Mouse (Mus musculus) adrenal gland, postnatal 4 days (tissue): ENCODE measurements around the gene Olfr738. TPM values are rescaled to one million over a fixed set of nuclear protein-coding genes. Genes with fewer than 3 reads are reported as not detected.

Experiments
- DNase-seq, 2 experiments: peaks; one replicate each; pipeline ENCODE4 v3.0.0; 2021 to 2022; ENCODE audit warnings: low spot score in 2 of 2, mixed read lengths in 2 of 2
- long read RNA-seq, 2 experiments: library from polyadenylated mRNA; stranded (forward); transcript quantifications; one replicate each; pipeline ENCODE4 v2.0.0; 2021
- total RNA-seq, 2 experiments: library from RNA; stranded (reverse); gene quantifications; 2 replicates each; pipeline ENCODE4 v1.2.3; 2021

Olfr738 gene
- total RNA-seq, result not detected
- long read RNA-seq, experiment 1, result 0 reads
- long read RNA-seq, experiment 2, result 0 reads

DNA sequence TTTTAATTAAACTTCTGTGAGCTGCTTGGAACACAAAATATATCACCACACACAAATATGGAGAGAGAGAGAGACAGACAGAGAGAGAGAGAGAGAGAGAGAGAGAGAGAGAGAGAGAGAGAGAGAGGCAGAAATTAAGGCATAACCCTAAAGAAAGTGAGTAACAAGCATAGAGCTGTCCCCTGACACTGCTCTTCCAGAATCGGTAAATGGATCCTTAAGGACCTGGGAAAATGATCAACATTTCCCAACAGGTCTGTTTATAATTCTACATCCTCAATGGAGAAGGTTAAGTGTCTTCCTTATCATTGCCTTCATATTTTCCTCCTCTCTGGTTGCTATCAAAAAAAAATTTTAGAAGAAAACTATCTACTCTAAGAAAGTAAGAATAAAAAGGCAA, at the start of gene Olfr738:
Gene Olfr738 (plus strand): TSS at position 301 of the 400 bp plus-strand sequence.
- no peak for DNase-seq

GRCm38 (mm10) chr14:50357593-50357992, 49.8 kb upstream of the Olfr738 start, which contains the start of gene Tlr11:
Gene Tlr11 (plus strand): TSS chr14:50357914.
- no peak for DNase-seq

DNA sequence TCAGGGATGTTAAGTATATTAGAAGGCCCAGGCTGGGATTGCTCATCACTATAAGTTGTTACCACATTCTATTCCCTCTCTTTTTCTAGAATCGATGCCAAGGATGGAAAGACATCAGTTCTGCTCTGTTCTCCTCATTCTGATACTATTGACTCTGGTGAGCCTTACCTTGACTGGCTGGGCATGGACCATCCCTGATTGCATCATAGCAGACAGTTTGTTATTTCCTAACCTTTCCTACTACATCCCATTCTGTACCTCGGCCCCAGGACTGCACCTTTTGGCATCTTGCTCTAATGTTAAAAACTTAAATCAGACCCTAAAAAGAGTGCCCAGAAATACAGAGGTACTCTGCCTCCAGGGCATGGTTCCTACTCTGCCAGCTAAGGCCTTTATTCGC, 46.9 kb upstream of the Olfr738 start:
- DNase-seq, result no peak

DNA sequence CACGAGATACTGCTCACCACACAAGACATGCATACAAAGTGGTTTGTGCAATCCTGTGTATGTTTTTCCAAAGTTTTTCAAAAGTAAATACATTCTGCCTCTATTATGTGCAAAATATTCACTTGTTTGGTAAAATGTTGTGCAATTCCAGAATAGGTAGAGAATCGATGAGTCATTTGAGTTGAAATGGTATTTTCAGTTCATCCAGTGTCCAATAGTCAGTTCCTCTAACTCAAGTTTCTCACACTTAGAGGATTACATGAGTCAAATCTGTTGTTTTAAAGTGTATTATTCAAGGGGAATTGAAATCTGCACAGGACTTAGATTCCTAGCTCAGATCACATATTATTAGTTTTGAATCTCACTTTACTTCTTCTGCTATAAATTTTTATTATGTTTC, 43.8 kb upstream of the Olfr738 start:
- DNase-seq, result no peak

- no peak for DNase-seq
Measured at GRCm38 (mm10) chr14:50380863-50381262, 26.5 kb upstream of the Olfr738 start, which contains the start of gene Olfr736. Gene Olfr736 (plus strand): TSS chr14:50381163.

DNA sequence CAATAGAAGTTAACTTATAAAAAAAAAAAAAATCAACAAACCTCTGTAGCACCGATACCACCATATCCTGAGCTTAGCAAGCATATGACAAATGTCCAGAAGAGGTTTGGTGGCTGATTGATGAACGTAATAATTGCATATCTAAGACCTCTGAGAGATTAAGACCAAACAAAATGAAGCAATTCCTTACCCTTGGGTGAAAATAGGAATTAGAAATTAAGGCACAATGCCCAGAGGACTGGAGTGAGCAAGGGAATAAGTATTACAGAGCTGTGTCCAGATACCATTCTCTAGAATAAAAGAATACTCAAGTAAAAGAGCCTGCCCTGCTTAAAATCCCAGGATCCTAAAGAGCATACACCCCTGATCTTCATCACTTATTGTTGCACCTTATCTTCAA, 11.0 kb downstream of the Olfr738 start, which contains the start of gene Olfr739:
Gene Olfr739 (plus strand): TSS at position 301 of the 400 bp plus-strand sequence.
- DNase-seq, result no peak

DNA sequence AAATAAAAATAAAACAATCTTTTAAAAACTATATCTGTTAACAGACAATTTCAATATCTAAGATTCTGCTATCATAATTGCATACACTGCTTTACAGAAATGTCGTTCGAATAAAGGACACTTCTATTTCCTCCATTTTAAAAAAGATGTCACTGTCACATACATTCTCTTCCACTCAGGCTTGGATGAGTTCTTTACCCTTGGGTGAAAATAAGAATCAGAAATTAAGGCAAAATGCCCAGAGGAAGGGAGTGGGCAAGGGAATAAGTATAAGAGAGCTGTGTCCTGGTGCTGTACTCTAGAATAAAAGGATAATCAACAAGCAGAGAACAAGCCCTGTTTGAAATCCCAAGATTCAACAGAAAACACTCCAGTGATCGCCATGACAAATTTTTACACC, 37.9 kb downstream of the Olfr738 start, which contains the start of gene Olfr740:
Gene Olfr740 (plus strand): TSS at position 301 of the 400 bp plus-strand sequence.
- DNase-seq, result no peak

Other genes starting within 250 kb of the Olfr738 start
- not detected for gene Olfr730, start 219.4 kb upstream of the Olfr738 start, total RNA-seq
- gene Olfr731, start 165.7 kb upstream of the Olfr738 start, total RNA-seq, result not detected
- gene Olfr732, start 123.4 kb upstream of the Olfr738 start, total RNA-seq, result not detected
- not detected for gene Olfr733, start 106.0 kb upstream of the Olfr738 start, total RNA-seq
- gene Olfr734, start 80.8 kb upstream of the Olfr738 start, total RNA-seq, result not detected
- not detected for gene Olfr735, start 58.7 kb upstream of the Olfr738 start, total RNA-seq
- gene Tlr11, start 49.7 kb upstream of the Olfr738 start, total RNA-seq, result under 1 TPM in 1 of 2 experiments, not detected in 1; 0.23 TPM
- gene Olfr736, start 26.4 kb upstream of the Olfr738 start, total RNA-seq, result not detected
- gene Olfr739, start 11.1 kb downstream of the Olfr738 start, total RNA-seq, result not detected
- not detected for gene Olfr740, start 38.0 kb downstream of the Olfr738 start, total RNA-seq
- gene Olfr741, start 65.2 kb downstream of the Olfr738 start, total RNA-seq, result not detected
- not detected for gene Olfr742, start 96.0 kb downstream of the Olfr738 start, total RNA-seq
- not detected for gene Olfr743, start 114.3 kb downstream of the Olfr738 start, total RNA-seq
- gene Olfr744, start 207.3 kb downstream of the Olfr738 start, total RNA-seq, result not detected
- gene Olfr745, start 231.8 kb downstream of the Olfr738 start, total RNA-seq, result not detected
- gene Olfr746, start 239.5 kb downstream of the Olfr738 start, total RNA-seq, result not detected